Mouse (Mus musculus) midbrain, embryonic 15.5 days (tissue): ENCODE data around the gene Gusb. TPM values are rescaled to one million over a fixed set of nuclear protein-coding genes. Genes with fewer than 3 reads are reported as not detected.

Experiments
- ATAC-seq: fragments of 200-750 bp; cut with Nextera tagmentation; replicated peaks from 2 replicates; pipeline ENCODE4 v1.8.0; 2017; ENCODE audit warnings: moderate TSS enrichment
- H3K27ac ChIP-seq: fragments of 300-500 bp; sonication (generic); 2 replicates; pipeline ENCODE4 v1.5.1; 2015; ENCODE audit warnings: mild to moderate bottlenecking, inconsistent platforms
- H3K27me3 ChIP-seq: fragments of 300-500 bp; sonication (generic); replicated peaks from 2 replicates; pipeline ENCODE4 v1.6.1; 2015; ENCODE audit warnings: inconsistent platforms
- H3K36me3 ChIP-seq: fragments of 300-500 bp; sonication (generic); replicated peaks from 2 replicates; pipeline ENCODE4 v1.6.1; 2015; ENCODE audit warnings: inconsistent platforms
- H3K4me1 ChIP-seq: fragments of 300-500 bp; sonication (generic); 2 replicates; pipeline ENCODE4 v1.6.1; 2015; ENCODE audit warnings: inconsistent platforms
- H3K4me2 ChIP-seq: fragments of 300-500 bp; sonication (generic); 2 replicates; pipeline ENCODE4 v1.6.1; 2015; ENCODE audit warnings: inconsistent platforms, mild to moderate bottlenecking, moderate library complexity
- H3K4me3 ChIP-seq: fragments of 300-500 bp; sonication (generic); 2 replicates; pipeline ENCODE4 v1.5.1; 2015; ENCODE audit warnings: mild to moderate bottlenecking, inconsistent platforms
- H3K9ac ChIP-seq: fragments of 300-500 bp; sonication (generic); 2 replicates; pipeline ENCODE4 v1.6.1; 2015; ENCODE audit warnings: mild to moderate bottlenecking, inconsistent platforms
- H3K9me3 ChIP-seq: fragments of 300-500 bp; sonication (generic); 2 replicates; pipeline ENCODE4 v1.6.1; 2016; ENCODE audit warnings: inconsistent platforms
- whole genome bisulfite sequencing: fragments of 180-500 bp; shearing (Covaris S2); methylation state at CpG from one replicate; pipeline ENCODE4 v1.1.7; 2015; ENCODE audit warnings: mixed read lengths; 5-methylcytosine and 5-hydroxymethylcytosine counted together
- polyA plus RNA-seq: library from polyadenylated mRNA; unstranded; fragments of >200 nt; fragmentation: Nextera tagmentation; extraction: Ambion mirVana; gene quantifications from 2 replicates; pipeline ENCODE4 v1.2.1, GENCODE M21; 2015

The Gusb gene
- polyA plus RNA-seq, 1 experiment from 2014 or later = 30.6 TPM

GRCm38 (mm10) chr5:130021361-130021966 is 18.6 kb upstream of the Gusb start:
- H3K4me2 ChIP-seq = no peak overlapping the region
- no peaks in the 10 kb centered on the region for H3K27me3 ChIP-seq
- no peaks in the 10 kb centered on the region for H3K9me3 ChIP-seq
- WGBS = 61% methylated on average over 5 of the region's 5 CpGs
- peaks cover 8% of the 10 kb centered on the region for H3K4me1 ChIP-seq
- H3K4me3 ChIP-seq = no peak overlapping the region
- no peak overlapping the region for H3K27ac ChIP-seq
- no peaks in the 10 kb centered on the region for H3K36me3 ChIP-seq
- H3K9ac ChIP-seq = no peak overlapping the region
- ATAC-seq = no peak

- no peak for ATAC-seq
- 81% methylated on average over 8 of the region's 8 CpGs for WGBS
- Histone ChIP-seq H3K4me1 (peaks cover 8% of the 10 kb centered on the region), H3K27me3 (no peaks in the 10 kb centered on the region), H3K9me3 (no peaks in the 10 kb centered on the region), H3K27ac (no peak overlapping the region), H3K9ac (no peak overlapping the region), H3K36me3 (no peaks in the 10 kb centered on the region), H3K4me2 (no peak overlapping the region), H3K4me3 (no peak overlapping the region)
These were observed 16.6 kb upstream of the Gusb start for GRCm38 (mm10) chr5:130019461-130019860.

GRCm38 (mm10) chr5:130015104-130015503 is 12.3 kb upstream of the Gusb start:
- ATAC-seq = no peak
- H3K9ac ChIP-seq = no peak overlapping the region
- H3K36me3 ChIP-seq = no peaks in the 10 kb centered on the region; the same call in 1 of the 2 replicates
- H3K4me2 ChIP-seq = no peak overlapping the region
- no peaks in the 10 kb centered on the region for H3K4me1 ChIP-seq
- H3K27me3 ChIP-seq = no peaks in the 10 kb centered on the region
- H3K4me3 ChIP-seq = no peak overlapping the region
- no peaks in the 10 kb centered on the region; the same call in 1 of the 2 replicates for H3K9me3 ChIP-seq
- no peak overlapping the region for H3K27ac ChIP-seq
- 100% methylated on average over 3 of the region's 3 CpGs for WGBS

- Histone ChIP-seq H3K9me3 (no peaks in the 10 kb centered on the region; the same call in 1 of the 2 replicates), H3K4me2 (no peak overlapping the region), H3K36me3 (no peaks in the 10 kb centered on the region; the same call in 1 of the 2 replicates), H3K4me3 (no peak overlapping the region), H3K27ac (no peak overlapping the region), H3K4me1 (no peaks in the 10 kb centered on the region), H3K27me3 (no peaks in the 10 kb centered on the region), H3K9ac (no peak overlapping the region)
- WGBS = 96% methylated on average over 5 of the region's 5 CpGs
- no peak for ATAC-seq
These were observed 8.1 kb upstream of the Gusb start for GRCm38 (mm10) chr5:130010961-130011360.

GRCm38 (mm10) chr5:130009784-130010183 is 6.9 kb upstream of the Gusb start:
- Histone ChIP-seq H3K4me2 (no peak overlapping the region), H3K4me1 (no peaks in the 10 kb centered on the region), H3K27ac (no peak overlapping the region), H3K9ac (no peak overlapping the region), H3K36me3 (no peaks in the 10 kb centered on the region; the same call in 1 of the 2 replicates), H3K4me3 (no peak overlapping the region), H3K9me3 (no peaks in the 10 kb centered on the region; the same call in 1 of the 2 replicates), H3K27me3 (no peaks in the 10 kb centered on the region)
- no peak for ATAC-seq
- 93% methylated on average over 4 of the region's 4 CpGs for WGBS

- Histone ChIP-seq H3K4me1 (0 out of 2 replicates have a peak, but pooled peaks cover under 1% of the 10 kb centered on the region), H3K4me3 (no peak overlapping the region), H3K36me3 (no peaks in the 10 kb centered on the region; the same call in 1 of the 2 replicates), H3K9me3 (no peaks in the 10 kb centered on the region; the same call in 1 of the 2 replicates), H3K4me2 (no peak overlapping the region), H3K27ac (no peak overlapping the region), H3K9ac (no peak overlapping the region), H3K27me3 (no peaks in the 10 kb centered on the region)
- WGBS = 79% methylated on average over 6 of the region's 6 CpGs
- ATAC-seq = no peak
These were observed 5.3 kb upstream of the Gusb start for GRCm38 (mm10) chr5:130008034-130008590.

- Histone ChIP-seq H3K9ac (no peak overlapping the region), H3K4me1 (peaks cover 8% of the 10 kb centered on the region), H3K4me2 (no peak overlapping the region), H3K9me3 (no peaks in the 10 kb centered on the region; the same call in 1 of the 2 replicates), H3K4me3 (no peak overlapping the region), H3K27me3 (no peaks in the 10 kb centered on the region), H3K27ac (no peak overlapping the region), H3K36me3 (no peaks in the 10 kb centered on the region; the same call in 1 of the 2 replicates)
- WGBS = 89% methylated on average over 1 of the region's 1 CpGs
- no peak for ATAC-seq
These were observed 4.5 kb upstream of the Gusb start for GRCm38 (mm10) chr5:130007344-130007743.

GRCm38 (mm10) chr5:130003229-130003628 is 380 bp upstream of the Gusb start:
- H3K9ac ChIP-seq = 0 out of 2 replicates have a peak overlapping the region, but pooled peaks have one; percentile 76
- H3K4me3 ChIP-seq = peak overlapping the region; percentile 76
- H3K4me2 ChIP-seq = peak overlapping the region; percentile 91
- peak overlapping the region; percentile 53; the same call in 1 of the 2 replicates for H3K27ac ChIP-seq
- H3K36me3 ChIP-seq = no peaks in the 10 kb centered on the region
- peak; percentile 4; the same call in 1 of the 2 replicates for ATAC-seq
- no peaks in the 10 kb centered on the region for H3K9me3 ChIP-seq
- peaks cover 16% of the 10 kb centered on the region for H3K4me1 ChIP-seq
- WGBS = 74% methylated on average over 7 of the region's 7 CpGs
- no peaks in the 10 kb centered on the region for H3K27me3 ChIP-seq

GRCm38 (mm10) chr5:130001356-130001987 is 1.4 kb downstream of the Gusb start:
- no peak for ATAC-seq
- H3K4me1 ChIP-seq = peaks cover 16% of the 10 kb centered on the region
- H3K27ac ChIP-seq = no peak overlapping the region
- WGBS = 79% methylated on average over 5 of the region's 5 CpGs
- H3K4me3 ChIP-seq = peak overlapping the region; percentile 76
- no peaks in the 10 kb centered on the region for H3K9me3 ChIP-seq
- peak overlapping the region; percentile 91 for H3K4me2 ChIP-seq
- H3K9ac ChIP-seq = no peak overlapping the region
- no peaks in the 10 kb centered on the region for H3K27me3 ChIP-seq
- H3K36me3 ChIP-seq = no peaks in the 10 kb centered on the region

GRCm38 (mm10) chr5:130000735-130001134 is 2.1 kb downstream of the Gusb start:
- no peak for ATAC-seq

GRCm38 (mm10) chr5:129999097-129999496 is 3.8 kb downstream of the Gusb start:
- Histone ChIP-seq H3K9me3 (no peaks in the 10 kb centered on the region), H3K27me3 (no peaks in the 10 kb centered on the region), H3K4me1 (peaks cover 16% of the 10 kb centered on the region), H3K36me3 (no peaks in the 10 kb centered on the region), H3K9ac (no peak overlapping the region), H3K27ac (no peak overlapping the region), H3K4me3 (no peak overlapping the region), H3K4me2 (no peak overlapping the region)
- 37% methylated on average over 4 of the region's 4 CpGs for WGBS
- no peak for ATAC-seq

More at GRCm38 (mm10) chr5:130000735-130001134, 2.1 kb downstream of the Gusb start:
- WGBS = 93% methylated on average over 12 of the region's 12 CpGs
- H3K27ac ChIP-seq = no peak overlapping the region
- H3K27me3 ChIP-seq = no peaks in the 10 kb centered on the region
- H3K36me3 ChIP-seq = no peaks in the 10 kb centered on the region
- H3K9me3 ChIP-seq = no peaks in the 10 kb centered on the region
- H3K4me2 ChIP-seq = no peak overlapping the region
- no peak overlapping the region for H3K9ac ChIP-seq
- peaks cover 16% of the 10 kb centered on the region for H3K4me1 ChIP-seq
- no peak overlapping the region for H3K4me3 ChIP-seq

- Histone ChIP-seq H3K4me2 (no peak overlapping the region), H3K9ac (no peak overlapping the region), H3K36me3 (no peaks in the 10 kb centered on the region), H3K27ac (no peak overlapping the region), H3K4me3 (no peak overlapping the region), H3K4me1 (peaks cover 12% of the 10 kb centered on the region), H3K27me3 (no peaks in the 10 kb centered on the region), H3K9me3 (no peaks in the 10 kb centered on the region)
- ATAC-seq = no peak
- WGBS = 77% methylated on average over 19 of the region's 19 CpGs
These were observed 5.1 kb downstream of the Gusb start for GRCm38 (mm10) chr5:129997700-129998099.
